Mouse (Mus musculus) CD4-positive, CD25-positive, alpha-beta regulatory T cell, adult 2 months (primary cell): ENCODE measurements around the gene Npsr1.

ENCODE experiments used
- DNase-seq: peaks from one replicate; pipeline ENCODE4 v3.0.0-alpha.2; 2012; ENCODE audit warnings: low read depth, low spot score

Npsr1 gene

DNA sequence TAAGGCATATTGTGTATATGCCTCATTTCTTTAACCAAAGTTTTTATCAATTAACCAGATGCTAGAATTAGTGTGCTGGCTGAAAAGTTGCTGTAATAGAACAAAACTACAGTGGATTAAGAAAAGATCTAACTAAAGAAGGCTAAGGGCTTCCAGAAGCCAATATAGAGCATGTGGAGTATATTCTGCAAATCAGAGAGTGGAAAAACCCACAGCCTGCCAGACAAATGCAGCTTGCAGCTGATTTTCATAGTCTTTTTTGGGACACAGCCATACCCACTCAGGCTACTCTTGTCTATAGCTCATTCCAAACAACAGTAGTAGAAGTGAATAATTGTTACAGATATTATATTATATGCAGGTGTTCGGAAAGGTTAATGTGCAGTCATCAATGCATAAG, 138.7 kb downstream of the Npsr1 start:
- no peak for DNase-seq

- DNase-seq = no peak
These were observed 149.8 kb downstream of the Npsr1 start for GRCm38 (mm10) chr9:24247557-24247956.

DNA sequence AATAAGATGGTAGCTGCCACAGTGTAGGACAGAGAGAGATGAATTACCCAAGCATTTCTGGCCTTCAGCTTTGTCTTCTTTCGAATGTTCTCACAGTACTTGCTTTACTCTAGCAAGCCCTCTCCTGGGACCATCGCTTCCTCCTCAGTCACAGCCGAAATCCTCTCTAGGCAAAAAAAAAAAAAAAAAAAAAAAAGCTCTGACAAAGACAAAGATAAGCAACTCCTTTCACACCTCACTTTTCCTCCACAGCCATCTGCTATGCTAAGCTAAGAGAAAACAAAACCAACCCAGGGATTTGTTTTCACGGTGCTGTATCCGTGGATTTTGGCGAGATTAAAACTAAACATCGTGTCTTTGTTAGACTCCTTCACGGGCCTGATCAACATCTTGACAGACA, 156.4 kb downstream of the Npsr1 start:
- DNase-seq = no peak

DNA sequence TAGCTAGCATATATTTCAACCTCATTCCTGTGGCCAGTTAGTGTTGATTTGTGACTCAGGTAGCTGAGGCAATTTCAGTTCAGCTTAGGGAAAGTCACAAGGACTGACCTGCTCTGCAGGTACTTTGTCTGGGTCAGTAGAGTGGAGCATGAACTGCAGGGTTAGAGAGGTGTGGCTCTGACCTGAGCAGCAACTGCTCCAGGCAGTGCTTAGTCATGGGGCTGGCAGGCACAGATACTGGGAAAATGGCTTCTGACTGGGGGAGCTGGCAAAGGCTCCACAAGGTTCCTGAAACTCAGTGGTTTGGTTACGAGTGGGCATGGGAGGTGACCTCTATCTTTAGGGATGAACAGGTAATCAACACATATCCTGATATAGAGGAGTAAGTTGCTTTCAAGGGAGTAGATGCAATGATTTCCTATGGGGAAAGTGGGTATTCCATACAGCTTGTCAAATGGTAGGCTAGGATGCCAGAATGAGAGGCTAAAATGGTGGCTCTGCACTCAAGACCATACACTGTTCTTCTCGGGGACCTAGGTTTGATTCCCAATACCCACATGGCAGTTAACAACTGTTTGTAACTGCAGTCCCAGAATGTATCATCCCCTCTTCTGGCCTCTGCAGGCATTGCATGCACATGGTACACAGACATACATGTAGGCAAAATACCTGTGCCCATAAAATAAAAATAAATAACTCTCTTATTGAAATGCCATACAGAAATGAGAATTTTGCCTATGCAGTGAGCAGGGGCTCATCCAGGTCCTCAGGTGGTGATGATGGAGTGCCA, 182.9 kb downstream of the Npsr1 start:
- no peak for DNase-seq

DNA sequence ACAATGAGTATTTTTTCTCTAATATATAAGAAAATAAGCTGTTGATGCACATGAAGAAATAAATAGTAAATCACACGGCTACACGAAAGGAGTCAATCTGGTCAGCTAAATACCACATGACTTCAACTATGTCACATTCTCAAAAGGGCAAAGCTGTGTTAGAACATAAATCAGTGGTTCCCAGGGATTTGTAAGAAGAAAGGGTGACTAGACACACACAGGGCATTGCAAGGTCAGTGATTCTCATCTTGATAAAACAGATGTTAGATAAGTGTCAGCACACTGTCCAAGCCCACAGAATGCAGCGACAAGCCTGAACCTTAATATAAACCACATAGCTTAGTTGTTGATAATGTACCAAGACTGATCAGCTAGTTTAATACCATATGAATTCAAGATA, 184.8 kb downstream of the Npsr1 start:
- no peak for DNase-seq

- no peak for DNase-seq
These were observed 185.3 kb downstream of the Npsr1 start for GRCm38 (mm10) chr9:24283071-24283470.

DNA sequence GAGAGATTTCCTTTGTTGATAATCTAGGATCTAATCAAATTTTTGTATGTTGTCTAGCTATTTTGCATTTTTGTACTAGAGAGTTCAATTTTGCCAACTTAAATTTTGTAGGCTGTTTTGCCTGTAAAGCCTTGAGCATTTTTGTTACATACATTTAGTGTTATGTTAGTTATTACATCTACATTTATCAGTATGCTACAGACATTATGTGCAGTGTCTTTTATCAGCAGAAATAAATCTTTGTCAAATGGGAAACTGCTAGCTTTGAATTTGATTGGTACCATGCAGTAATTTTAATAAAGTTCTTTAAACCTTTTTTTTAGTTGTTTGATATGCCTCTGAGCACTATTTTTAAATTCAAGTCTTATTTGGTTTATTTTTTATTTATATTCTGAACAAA, 185.7 kb downstream of the Npsr1 start:
- no peak for DNase-seq

GRCm38 (mm10) chr9:24284239-24285084, 186.7 kb downstream of the Npsr1 start:
- no peak for DNase-seq

- no peak for DNase-seq
These were observed 187.6 kb downstream of the Npsr1 start for GRCm38 (mm10) chr9:24285419-24285818.

DNA sequence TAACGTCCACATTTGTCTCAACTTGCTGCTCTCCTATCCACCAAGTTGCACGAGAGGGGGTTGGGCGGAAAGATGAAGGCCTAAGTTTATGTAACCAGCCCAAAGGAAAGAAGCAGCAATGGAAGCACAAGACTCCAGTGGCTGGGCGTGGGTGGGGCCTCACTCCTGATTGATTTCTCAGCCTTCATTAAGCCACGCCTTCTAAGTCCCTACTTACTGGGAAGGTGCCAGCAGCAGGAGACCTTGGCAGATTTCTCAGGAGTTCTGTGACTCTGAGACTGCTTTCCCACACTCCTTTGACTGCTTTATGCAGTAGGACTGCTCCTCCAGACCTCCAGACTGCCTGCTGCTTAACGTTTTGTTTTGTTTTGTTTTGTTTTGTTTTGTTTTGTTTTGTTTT, 193.6 kb downstream of the Npsr1 start:
- DNase-seq = no peak

GRCm38 (mm10) chr9:24293252-24293959, 195.6 kb downstream of the Npsr1 start:
- DNase-seq = no peak

DNA sequence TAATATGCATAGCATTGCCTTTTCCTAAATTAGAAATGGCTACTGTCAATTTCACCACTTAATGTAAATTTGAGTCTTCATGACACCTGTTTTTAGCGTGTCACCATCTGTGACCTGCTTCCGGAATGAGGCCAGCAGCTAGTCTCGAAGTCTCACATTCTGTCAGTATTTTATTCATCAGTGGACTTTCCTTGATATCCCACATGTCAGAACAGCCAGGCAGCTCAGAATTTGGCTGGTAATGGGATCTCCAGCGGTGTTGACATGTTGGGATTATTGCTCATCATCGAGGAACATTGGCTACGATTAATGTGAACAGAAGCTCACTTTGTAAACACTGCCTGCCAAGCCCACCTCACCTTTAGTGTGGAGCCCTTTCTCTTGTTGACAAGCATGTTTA, 205.1 kb downstream of the Npsr1 start:
- DNase-seq = no peak

GRCm38 (mm10) chr9:24306990-24307389, 209.2 kb downstream of the Npsr1 start:
- DNase-seq = no peak

- DNase-seq = no peak
These were observed 209.6 kb downstream of the Npsr1 start for GRCm38 (mm10) chr9:24307400-24307799.

GRCm38 (mm10) chr9:24315835-24316234, 218.0 kb downstream of the Npsr1 start:
- DNase-seq = no peak

DNA sequence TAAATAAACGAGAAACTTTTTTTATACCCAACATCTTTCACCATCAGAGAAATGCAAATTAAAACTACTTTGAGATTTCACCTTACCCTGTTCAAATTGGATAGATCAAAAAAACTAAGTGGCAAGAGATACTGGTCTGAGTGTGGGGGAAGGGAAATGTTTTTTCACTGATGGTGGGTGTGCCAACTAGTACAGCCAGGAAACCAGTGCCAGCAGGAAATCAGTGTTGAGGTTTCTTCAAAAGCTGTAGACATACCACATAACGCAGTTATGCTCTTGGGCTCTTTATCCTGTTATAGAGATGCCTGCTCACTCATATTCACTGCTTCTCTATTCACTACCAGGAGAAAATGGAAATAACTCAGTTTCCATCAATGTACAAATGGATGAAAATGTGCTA, 233.9 kb downstream of the Npsr1 start:
- peak; percentile 21 for DNase-seq

- no peak for DNase-seq
These were observed 243.5 kb downstream of the Npsr1 start for GRCm38 (mm10) chr9:24341321-24341720.

GRCm38 (mm10) chr9:24347011-24347410, 249.2 kb downstream of the Npsr1 start:
- DNase-seq = no peak

GRCm38 (mm10) chr9:24349510-24349909, 251.7 kb downstream of the Npsr1 start:
- DNase-seq = no peak

- no peak for DNase-seq
These were observed 253.6 kb downstream of the Npsr1 start for GRCm38 (mm10) chr9:24351402-24351801.
